20 mouse cellular contexts compared by ENCODE assay signal in the genomic region with DNA sequence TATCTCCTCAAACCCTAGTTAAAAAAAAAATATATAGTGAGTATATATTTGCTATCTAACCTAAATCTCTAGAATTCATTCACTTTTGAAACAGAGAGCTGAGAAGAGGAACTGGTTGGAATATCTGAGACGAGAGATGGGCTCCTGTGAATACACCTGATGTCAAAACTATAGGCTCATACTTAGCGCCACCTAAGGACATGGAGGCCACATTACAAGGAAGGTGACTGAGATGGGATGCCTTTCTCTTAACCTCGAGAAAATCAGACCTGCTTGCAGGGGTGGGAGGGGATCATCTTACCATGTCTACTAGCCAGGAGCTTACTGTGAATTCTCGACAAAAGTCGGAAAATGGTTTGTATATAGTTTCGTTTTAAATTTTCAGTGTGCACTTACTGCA. TPM values are rescaled to one million over a fixed set of nuclear protein-coding genes. Genes with fewer than 3 reads are reported as not detected.
DNase-seq lines count a peak whose midpoint lies in the region; ATAC-seq and TF ChIP-seq lines count a peak whose summit lies in the region.
"Had no signal": no experiment of that assay in that cellular context is flagged by ENCODE, and none has a peak within 500 bp of the region (broad histone marks: within the 10 kb centered on the region; RNA-seq: fewer than 3 reads in every experiment).

No protein-coding gene starts in this region.

- TF ChIP-seq POLR2A in spleen, adult 2 months (IDR thresholded peaks at IDR 0.05; ENCODE audit: low read depth, low read length) = no peak

- WGBS in spleen, adult 2 months = 81% methylated on average over 6 of the region's 6 CpGs

- H3K4me3 ChIP-seq in spleen, adult 2 months (ENCODE audit: extremely low read depth, insufficient read depth, insufficient read length) = no peak overlapping the region
- H3K4me3 ChIP-seq: embryonic facial prominence, embryonic 15.5 days; forebrain, embryonic 10.5 days; limb, embryonic 15.5 days; midbrain, embryonic 12.5 days had no signal

- H3K4me1 ChIP-seq in spleen, adult 2 months (ENCODE audit: control insufficient read depth, insufficient read depth, insufficient read length) = no peaks in the 10 kb centered on the region
- H3K4me1 ChIP-seq: embryonic facial prominence, embryonic 15.5 days; forebrain, embryonic 10.5 days; limb, embryonic 15.5 days; midbrain, embryonic 12.5 days had no signal

- TF ChIP-seq CTCF in spleen, adult 2 months (IDR thresholded peaks at IDR 0.05; ENCODE audit: extremely low read depth, insufficient read depth, insufficient read length, insufficient replicate concordance) = peak; percentile 17; the same call in 1 of the 2 replicates

- intact Hi-C loops in heart, postnatal 25 days (cut with DNase I) = no loop called here

- peak; percentile 62 for ATAC-seq in CD4-positive, CD25-positive, alpha-beta regulatory T cell, adult 4 months
- ATAC-seq: Patski had no signal

- DNase-seq in spleen, adult 2 months (ENCODE audit: low read depth in 1 of 2, low spot score in 2 of 2) = peak in 1 of 2 experiments; percentile 31
- no peak for DNase-seq in spleen, postnatal 4 days (ENCODE audit: low spot score in 2 of 2)
- peak; percentile 93 for DNase-seq in R1 (ENCODE audit: low read depth, low spot score)
- DNase-seq in thymus, postnatal 36 days = peak; percentile 24 to 29
- DNase-seq in heart, postnatal 25 days (ENCODE audit: low spot score) = no peak
- DNase-seq in kidney, postnatal 36 days = no peak
- DNase-seq: cerebellum, postnatal 14 days; embryo, embryonic 11 days; heart, postnatal 10 days; kidney, adult 18-20 months; kidney, postnatal 14 days; lung, embryonic 14.5 days; lung, postnatal 4 days had no signal

- no peak overlapping the region for H3K27ac ChIP-seq in spleen, adult 2 months (ENCODE audit: insufficient read depth, low read length)
- H3K27ac ChIP-seq: embryonic facial prominence, embryonic 15.5 days; forebrain, embryonic 10.5 days; hindbrain, embryonic 14.5 days; limb, embryonic 15.5 days; midbrain, embryonic 12.5 days had no signal

- no peaks in the 10 kb centered on the region; the same call in 1 of the 2 replicates for H3K36me3 ChIP-seq in spleen, adult 2 months (ENCODE audit: control insufficient read depth, insufficient read depth, low read length)
- H3K36me3 ChIP-seq: embryonic facial prominence, embryonic 15.5 days; forebrain, embryonic 10.5 days; midbrain, embryonic 12.5 days had no signal

- no peaks in the 10 kb centered on the region for H3K27me3 ChIP-seq in spleen, adult 2 months (ENCODE audit: control insufficient read depth, insufficient read depth, low read length)
- H3K27me3 ChIP-seq: embryonic facial prominence, embryonic 15.5 days; limb, embryonic 15.5 days; midbrain, embryonic 12.5 days; Patski had no signal

RNA-seq across cellular contexts. Expression of gene Cdyl2, which starts 30.3 kb away (rescaled TPM):
- polyA plus RNA-seq in spleen, adult 2 months (2012; rRNA removed) = 4.6 and 5.2 TPM in 2 replicates
- 10 to 100 TPM; 11.2 to 18.0 TPM for polyA plus RNA-seq in CD4-positive, CD25-positive, alpha-beta regulatory T cell, adult 4 months (2017; shearing (Covaris generic))
- total RNA-seq in heart, postnatal 25 days (2021) = 1 to 10 TPM; 4.1 to 4.6 TPM

Comparison
In these comparisons a context has a peak if more than half of its experiments do, and no peak if none do; other contexts are left out.
1. DNase-seq: peak in R1 (single experiment) and thymus, postnatal 36 days (2 of 2); none in spleen, postnatal 4 days (0 of 2), heart, postnatal 25 days (single experiment) and kidney, postnatal 36 days (0 of 2).